Mouse (Mus musculus) G1E (cell line): Measurements from ENCODE around the gene Fam71b.

Experiments used
- CTCF ChIP-seq: IDR thresholded peaks from 2 replicates; pipeline ENCODE4 v1.5.1; 2012; ENCODE audit warnings: low read depth, low read length, inconsistent platforms, mixed read lengths
- GATA1 ChIP-seq: IDR thresholded peaks from 2 replicates; pipeline ENCODE4 v1.6.1; 2012; ENCODE audit warnings: borderline replicate concordance, low read length, inconsistent platforms, mixed read lengths
- GATA2 ChIP-seq: IDR thresholded peaks from 2 replicates; pipeline ENCODE4 v1.6.1; 2012; ENCODE audit warnings: low read depth, low read length, inconsistent platforms, borderline replicate concordance
- POLR2AphosphoS5 ChIP-seq: IDR thresholded peaks from 2 replicates; pipeline ENCODE4 v1.6.1; 2012; ENCODE audit warnings: low read depth, low read length, inconsistent platforms; ENCODE audit not compliant: insufficient replicate concordance
- TAL1 ChIP-seq: conservative IDR thresholded peaks from 2 replicates; pipeline ENCODE4 v1.6.1; 2012; ENCODE audit warnings: low read depth, low read length, inconsistent platforms, mixed read lengths

- TF ChIP-seq GATA1 (no peak), CTCF (no peak), POLR2AphosphoS5 (no peak), TAL1 (no peak), GATA2 (no peak)
Observed at GRCm38 (mm10) chr11:46418860-46419259, 22.5 kb downstream of the Fam71b start.
